ENCODE assay signal across 14 mouse cellular contexts in genomic region chr3:102715839-102716238, GRCm38 (mm10). TPM values are rescaled to one million over a fixed set of nuclear protein-coding genes. Genes with fewer than 3 reads are reported as not detected.
A peak's percentile ranks its signal among the peaks of the same experiment; 100 is the strongest.
DNase-seq lines count a peak whose midpoint lies in the region; ATAC-seq and TF ChIP-seq lines count a peak whose summit lies in the region.
"Had no signal": no experiment of that assay in that cellular context is flagged by ENCODE, and none has a peak within 500 bp of the region (broad histone marks: within the 10 kb centered on the region; RNA-seq: fewer than 3 reads in every experiment).

No protein-coding gene starts in this region.

- H3K36me3 ChIP-seq in heart, embryonic 13.5 days = no peaks in the 10 kb centered on the region
- no peaks in the 10 kb centered on the region for H3K36me3 ChIP-seq in macrophage (ENCODE audit: inconsistent target)
- no peaks in the 10 kb centered on the region for H3K36me3 ChIP-seq in lung, postnatal 0 days (ENCODE audit: insufficient read depth, low read length)
- H3K36me3 ChIP-seq in forebrain, embryonic 14.5 days (ENCODE audit: control insufficient read depth, insufficient read depth, low read length) = no peaks in the 10 kb centered on the region
- H3K36me3 ChIP-seq: embryonic facial prominence, embryonic 13.5 days; forebrain, embryonic 15.5 days; hindbrain, embryonic 12.5 days; midbrain, embryonic 12.5 days had no signal

- DNase-seq in heart, postnatal 25 days (ENCODE audit: low spot score) = no peak
- DNase-seq in thymus, postnatal 4 days = peak; percentile 42
- DNase-seq in thymus, postnatal 25 days = no peak
- no peak for DNase-seq in lung, postnatal 0 days (ENCODE audit: low spot score)
- no peak for DNase-seq in forebrain, embryonic 14.5 days (ENCODE audit: low spot score)
- DNase-seq in urinary bladder, postnatal 25 days (ENCODE audit: low spot score) = no peak
- DNase-seq: cerebellum, adult 9-11 months; kidney, adult 8-10 months had no signal

- H3K4me2 ChIP-seq in heart, embryonic 13.5 days = no peak overlapping the region; the same call in 1 of the 2 replicates
- no peak overlapping the region for H3K4me2 ChIP-seq in lung, postnatal 0 days (replicated peaks; ENCODE audit: low read depth, low read length)
- no peak overlapping the region for H3K4me2 ChIP-seq in forebrain, embryonic 14.5 days (ENCODE audit: low read length)
- H3K4me2 ChIP-seq: forebrain, embryonic 15.5 days; hindbrain, embryonic 12.5 days had no signal

- H3K9ac ChIP-seq in heart, embryonic 13.5 days = no peak overlapping the region
- no peak overlapping the region for H3K9ac ChIP-seq in lung, postnatal 0 days (replicated peaks; ENCODE audit: low read depth)
- H3K9ac ChIP-seq in forebrain, embryonic 14.5 days (ENCODE audit: low read length) = no peak overlapping the region
- H3K9ac ChIP-seq: forebrain, embryonic 15.5 days; hindbrain, embryonic 12.5 days; midbrain, embryonic 12.5 days had no signal

- intact Hi-C loops in heart, postnatal 25 days (cut with DNase I) = loop anchor here (1.0 to 5.0 kb wide), 3 partner anchors 46 to 451 kb away; no protein-coding TSS in a partner anchor

- TF ChIP-seq EP300 in lung, postnatal 0 days (IDR thresholded peaks at IDR 0.05) = no peak

- no peak for ATAC-seq in heart, embryonic 13.5 days (ENCODE audit: extremely low read depth, insufficient number of reproducible peaks, low FRiP score, low TSS enrichment)
- no peak for ATAC-seq in lung, postnatal 0 days
- no peak for ATAC-seq in forebrain, embryonic 14.5 days

- H3K9me3 ChIP-seq in heart, embryonic 13.5 days = no peaks in the 10 kb centered on the region
- H3K9me3 ChIP-seq in lung, postnatal 0 days (ENCODE audit: low read length) = no peaks in the 10 kb centered on the region
- H3K9me3 ChIP-seq in forebrain, embryonic 14.5 days (replicated peaks; ENCODE audit: control insufficient read depth, low read length) = no peaks in the 10 kb centered on the region
- H3K9me3 ChIP-seq: embryonic facial prominence, embryonic 13.5 days; forebrain, embryonic 15.5 days; hindbrain, embryonic 12.5 days; midbrain, embryonic 12.5 days had no signal

- peak overlapping the region; percentile 46; the same call in 1 of the 2 replicates for H3K27ac ChIP-seq in heart, embryonic 13.5 days (replicated peaks)
- H3K27ac ChIP-seq in macrophage = 0 out of 2 replicates have a peak overlapping the region, but pooled peaks have one; percentile 64
- H3K27ac ChIP-seq in lung, postnatal 0 days (ENCODE audit: low read length) = no peak overlapping the region
- no peak overlapping the region for H3K27ac ChIP-seq in forebrain, embryonic 14.5 days (ENCODE audit: low read depth, low read length)
- H3K27ac ChIP-seq: forebrain, embryonic 15.5 days; hindbrain, embryonic 12.5 days; midbrain, embryonic 12.5 days had no signal

- no peak for TF ChIP-seq CTCF in lung, postnatal 0 days (IDR thresholded peaks at IDR 0.05)

- no peak overlapping the region for H3K4me3 ChIP-seq in heart, embryonic 13.5 days
- H3K4me3 ChIP-seq in macrophage (ENCODE audit: inconsistent target) = no peak overlapping the region; the same call in 1 of the 2 replicates
- H3K4me3 ChIP-seq in lung, postnatal 0 days (ENCODE audit: low read depth, low read length) = no peak overlapping the region
- H3K4me3 ChIP-seq in forebrain, embryonic 14.5 days (ENCODE audit: low read depth, low read length) = no peak overlapping the region
- H3K4me3 ChIP-seq: forebrain, embryonic 15.5 days; hindbrain, embryonic 12.5 days; midbrain, embryonic 12.5 days had no signal

- 0 out of 2 replicates have a peak, but pooled peaks cover 9% of the 10 kb centered on the region for H3K4me1 ChIP-seq in heart, embryonic 13.5 days
- no peaks in the 10 kb centered on the region for H3K4me1 ChIP-seq in lung, postnatal 0 days (ENCODE audit: insufficient read depth, low read depth, low read length)
- H3K4me1 ChIP-seq in forebrain, embryonic 14.5 days (ENCODE audit: control insufficient read depth, insufficient read depth, low read length) = no peaks in the 10 kb centered on the region
- H3K4me1 ChIP-seq: forebrain, embryonic 15.5 days; hindbrain, embryonic 12.5 days had no signal

- 82% methylated on average over 8 of the region's 8 CpGs for WGBS in heart, embryonic 13.5 days
- 74% methylated on average over 8 of the region's 8 CpGs for WGBS in macrophage (ENCODE audit: missing documents)
- 75% methylated on average over 8 of the region's 8 CpGs for WGBS in lung, postnatal 0 days
- WGBS in forebrain, embryonic 14.5 days = 93% methylated on average over 8 of the region's 8 CpGs

- no peaks in the 10 kb centered on the region for H3K27me3 ChIP-seq in heart, embryonic 13.5 days (replicated peaks)
- no peaks in the 10 kb centered on the region for H3K27me3 ChIP-seq in lung, postnatal 0 days (replicated peaks; ENCODE audit: insufficient read depth, low read length)
- H3K27me3 ChIP-seq in forebrain, embryonic 14.5 days (replicated peaks; ENCODE audit: control insufficient read depth, insufficient read depth, low read length) = no peaks in the 10 kb centered on the region
- H3K27me3 ChIP-seq: embryonic facial prominence, embryonic 13.5 days; forebrain, embryonic 15.5 days; hindbrain, embryonic 12.5 days had no signal

- no peaks in the 10 kb centered on the region for H3K79me2 ChIP-seq in macrophage (ENCODE audit: inconsistent target)

RNA-seq across cellular contexts. Expression of gene Tspan2, which starts 18.5 kb away (rescaled TPM):
- polyA plus RNA-seq in heart, embryonic 13.5 days (2015; fragmentation: Nextera tagmentation; extraction: Ambion mirVana) = 24.8 and 25.0 TPM in 2 replicates
- 10 to 100 TPM; 12.7 to 15.0 TPM for total RNA-seq in heart, postnatal 25 days (2021)
- total RNA-seq in macrophage (2018; cell fraction: chromatin; rRNA removed) = under 1 TPM in 3 of 26 experiments, not detected in 23; 0.25 to 0.38 (median 0.33) TPM
- total RNA-seq in macrophage (2018; cell fraction: cytosol; rRNA removed) = under 1 TPM in 17 of 26 experiments, not detected in 9; 0.03 to 0.19 (median 0.09) TPM
- under 1 TPM in 9 of 26 experiments, not detected in 17; 0.06 to 0.92 (median 0.21) TPM for total RNA-seq in macrophage (2018; cell fraction: nucleus; rRNA removed)
- polyA plus RNA-seq in macrophage (2018) = 0.06 to 0.13 TPM (median 0.06 TPM) in 3 replicates
- polyA plus RNA-seq in lung, postnatal 0 days (2015; fragmentation: Nextera tagmentation; extraction: Ambion mirVana) = 72.7 and 86.9 TPM in 2 replicates
- polyA plus RNA-seq in forebrain, embryonic 14.5 days (2014; fragmentation: Nextera tagmentation; extraction: Ambion mirVana) = 8.8 and 8.9 TPM in 2 replicates

Comparison
In these comparisons a context has a peak if more than half of its experiments do, and no peak if none do; other contexts are left out.
1. H3K27ac ChIP-seq: peak in heart, embryonic 13.5 days (single experiment) and macrophage (single experiment); none in lung, postnatal 0 days (single experiment) and forebrain, embryonic 14.5 days (single experiment).